Mouse (Mus musculus): ENCODE data around the gene Cilp2. TPM values are rescaled to one million over a fixed set of nuclear protein-coding genes. Genes with fewer than 3 reads are reported as not detected.

Cilp2 gene
- polyA plus RNA-seq, 1 experiment from 2014 or later, result 0.48 TPM

DNA sequence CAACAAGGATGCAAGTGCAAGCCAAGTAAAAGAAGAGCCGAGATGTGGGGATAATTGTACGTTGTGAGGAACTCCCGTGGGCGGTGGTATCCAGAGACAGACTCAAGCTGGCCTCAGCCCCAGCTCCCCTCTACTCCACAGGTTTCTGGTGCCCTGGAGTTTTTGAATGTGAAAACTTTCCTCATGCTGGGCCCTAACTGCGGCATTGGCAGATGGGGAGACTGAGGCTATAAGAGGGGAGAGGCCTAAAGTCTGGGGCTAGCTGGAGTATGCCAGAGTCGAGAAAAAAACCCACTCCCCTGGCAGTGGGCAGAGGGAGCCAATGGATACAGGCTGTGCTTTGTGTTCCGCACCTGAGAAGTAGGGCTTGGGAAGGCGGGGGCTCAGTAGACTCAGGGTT lies 16.6 kb upstream of the Cilp2 start:
- 70% methylated on average over 8 of the region's 8 CpGs for WGBS

DNA sequence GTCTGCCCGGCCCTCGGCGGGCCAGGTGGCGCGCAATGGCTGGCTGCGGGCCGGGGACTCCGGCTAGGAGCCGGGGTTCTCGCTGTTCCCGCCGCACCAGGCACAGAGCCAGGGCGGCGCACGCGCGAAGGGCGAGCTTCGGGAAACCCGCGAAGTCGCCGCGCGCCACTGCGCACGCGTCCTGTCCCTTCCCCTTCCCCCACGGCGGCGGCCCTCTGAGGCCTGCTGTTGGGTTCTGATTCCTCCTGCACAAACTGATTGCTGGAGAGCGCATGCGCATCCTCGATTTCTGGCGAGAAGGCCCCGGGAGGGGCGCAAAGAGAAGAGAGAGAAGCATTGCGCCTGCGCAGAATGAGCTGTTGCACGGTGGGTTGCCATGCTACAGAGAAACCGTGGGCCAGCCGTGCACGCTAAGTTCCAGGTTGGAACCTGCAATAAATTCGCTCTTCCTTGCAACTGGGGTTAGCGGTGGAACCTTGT lies 15.6 kb upstream of the Cilp2 start:
- DNase-seq (ENCODE audit: low spot score) (peak; percentile 98), ATAC-seq (replicated peaks; ENCODE audit: low FRiP score) (peak; percentile 86)
- no peaks in the 10 kb centered on the region for H3K9me3 ChIP-seq (ENCODE audit: control insufficient read depth, low read length)
- peak overlapping the region; percentile 88 for H3K9ac ChIP-seq (ENCODE audit: low read depth, low read length)
- H3K27me3 ChIP-seq (replicated peaks; ENCODE audit: control insufficient read depth, insufficient read depth, low read length), result no peaks in the 10 kb centered on the region
- WGBS, result under 1% methylated on average over 45 of the region's 45 CpGs
- H3K4me1 ChIP-seq (replicated peaks; ENCODE audit: control insufficient read depth, insufficient read depth, low read length), result peaks cover 19% of the 10 kb centered on the region
- peaks cover 7% of the 10 kb centered on the region; the same call in 1 of the 2 replicates for H3K36me3 ChIP-seq (ENCODE audit: control insufficient read depth, insufficient read depth, low read length)
- H3K27ac ChIP-seq (ENCODE audit: low read depth, low read length), result peak overlapping the region; percentile 98
- H3K4me2 ChIP-seq, result peak overlapping the region; percentile 96
- peak overlapping the region; percentile 84 for H3K4me3 ChIP-seq (ENCODE audit: low read depth, low read length)

More for the DNA sequence above, 16.6 kb upstream of the Cilp2 start:
- ATAC-seq (replicated peaks; ENCODE audit: low FRiP score) (no peak), DNase-seq (ENCODE audit: low spot score) (no peak)
- H3K27me3 ChIP-seq (replicated peaks; ENCODE audit: control insufficient read depth, insufficient read depth, low read length), result no peaks in the 10 kb centered on the region
- peak overlapping the region; percentile 88; the same call in 1 of the 2 replicates for H3K9ac ChIP-seq (ENCODE audit: low read depth, low read length)
- no peak overlapping the region for H3K27ac ChIP-seq (ENCODE audit: low read depth, low read length)
- H3K36me3 ChIP-seq (ENCODE audit: control insufficient read depth, insufficient read depth, low read length), result peaks cover 4% of the 10 kb centered on the region; the same call in 1 of the 2 replicates
- peak overlapping the region; percentile 96 for H3K4me2 ChIP-seq
- no peaks in the 10 kb centered on the region for H3K9me3 ChIP-seq (ENCODE audit: control insufficient read depth, low read length)
- peak overlapping the region; percentile 84 for H3K4me3 ChIP-seq (ENCODE audit: low read depth, low read length)
- peaks cover 16% of the 10 kb centered on the region for H3K4me1 ChIP-seq (replicated peaks; ENCODE audit: control insufficient read depth, insufficient read depth, low read length)

DNA sequence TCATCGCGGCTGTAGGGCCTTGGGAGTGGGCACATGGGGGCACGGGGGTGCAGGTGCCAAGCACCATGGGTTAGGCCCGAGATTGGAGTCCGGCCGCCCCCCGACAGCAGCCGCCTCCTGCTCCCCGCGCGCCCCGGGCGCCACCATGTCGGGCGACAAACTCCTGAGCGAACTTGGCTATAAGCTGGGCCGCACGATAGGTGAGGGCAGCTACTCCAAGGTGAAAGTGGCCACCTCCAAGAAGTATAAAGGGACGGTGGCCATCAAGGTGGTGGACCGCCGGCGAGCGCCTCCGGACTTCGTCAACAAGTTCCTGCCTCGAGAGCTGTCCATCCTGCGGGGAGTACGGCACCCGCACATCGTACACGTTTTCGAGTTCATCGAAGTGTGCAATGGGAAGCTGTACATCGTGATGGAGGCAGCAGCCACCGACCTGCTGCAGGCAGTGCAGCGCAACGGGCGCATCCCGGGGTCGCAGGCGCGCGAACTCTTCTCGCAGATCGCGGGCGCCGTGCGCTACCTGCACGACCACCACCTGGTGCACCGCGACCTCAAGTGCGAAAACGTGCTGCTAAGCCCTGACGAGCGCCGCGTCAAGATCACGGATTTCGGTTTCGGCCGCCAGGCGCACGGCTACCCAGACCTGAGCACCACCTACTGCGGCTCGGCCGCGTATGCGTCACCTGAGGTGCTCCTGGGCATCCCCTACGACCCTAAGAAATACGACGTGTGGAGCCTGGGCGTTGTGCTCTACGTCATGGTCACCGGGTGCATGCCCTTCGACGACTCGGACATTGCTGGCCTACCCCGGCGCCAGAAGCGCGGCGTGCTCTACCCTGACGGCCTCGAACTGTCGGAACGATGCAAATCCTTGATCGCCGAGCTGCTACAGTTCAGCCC lies 14.9 kb upstream of the Cilp2 start, which contains the start of the genes Tssk6, Ndufa13 and Yjefn3:
Gene Tssk6, plus strand, starts transcription at position 22 of the 900 bp plus-strand sequence.
Gene Ndufa13, minus strand, starts transcription at position 396 of the 900 bp plus-strand sequence.
Gene Yjefn3, minus strand, starts transcription at position 550 of the 900 bp plus-strand sequence.
- peak within 1 kb of the TSS; percentile 84 for H3K4me3 ChIP-seq (ENCODE audit: low read depth, low read length)
- H3K9ac ChIP-seq (ENCODE audit: low read depth, low read length), result peak within 1 kb of the TSS; percentile 88
- ATAC-seq (replicated peaks; ENCODE audit: low FRiP score), result peak; percentile 32
- H3K4me2 ChIP-seq, result peak within 1 kb of the TSS; percentile 96
- H3K27ac ChIP-seq (ENCODE audit: low read depth, low read length), result peak within 1 kb of the TSS; percentile 98
- H3K27me3 ChIP-seq (replicated peaks; ENCODE audit: control insufficient read depth, insufficient read depth, low read length), result no peaks in the 10 kb centered on the region
- peak; percentile 62 for DNase-seq (ENCODE audit: low spot score)
- H3K9me3 ChIP-seq (ENCODE audit: control insufficient read depth, low read length), result no peaks in the 10 kb centered on the region
- WGBS, result 4% methylated on average over 89 of the region's 89 CpGs
- peaks cover 22% of the 10 kb centered on the region for H3K4me1 ChIP-seq (replicated peaks; ENCODE audit: control insufficient read depth, insufficient read depth, low read length)
- H3K36me3 ChIP-seq (ENCODE audit: control insufficient read depth, insufficient read depth, low read length), result peaks cover 11% of the 10 kb centered on the region; the same call in 1 of the 2 replicates

DNA sequence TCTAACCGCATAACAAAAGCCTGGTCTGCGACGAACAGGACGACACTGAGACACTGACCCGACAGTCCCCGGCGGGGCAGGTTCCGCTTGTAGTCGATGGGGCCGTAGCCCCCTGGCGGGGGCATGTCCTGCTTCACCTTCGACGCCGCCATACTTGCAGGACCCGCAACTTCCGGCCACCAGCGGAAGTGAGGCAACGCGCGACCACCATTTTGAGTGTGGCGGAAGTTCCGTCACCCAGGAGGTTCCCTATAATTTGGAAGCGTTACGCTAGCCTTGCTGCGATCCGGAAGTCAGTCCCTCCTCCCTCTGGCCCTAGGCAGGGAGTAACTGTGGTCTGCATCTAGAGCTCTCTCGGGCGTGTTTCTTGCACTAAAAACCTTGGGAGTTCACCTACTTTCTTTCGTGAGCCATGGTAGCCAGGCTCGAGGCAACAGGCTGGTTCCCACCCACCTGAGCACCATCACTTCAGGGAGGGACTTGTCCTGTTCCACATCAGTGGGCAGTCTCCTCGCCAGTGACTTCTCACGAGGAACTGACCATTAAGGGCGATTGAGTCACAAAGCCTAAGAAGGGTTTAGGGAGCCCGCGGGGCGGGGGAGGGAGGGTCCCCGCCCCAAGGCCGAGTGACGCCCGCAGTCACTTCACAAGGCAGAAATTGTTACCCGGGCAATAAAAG lies 14.1 kb upstream of the Cilp2 start:
- ATAC-seq (replicated peaks; ENCODE audit: low FRiP score) (peak; percentile 77), DNase-seq (ENCODE audit: low spot score) (peak; percentile 99)
- Histone ChIP-seq H3K36me3 (ENCODE audit: control insufficient read depth, insufficient read depth, low read length) (peaks cover 14% of the 10 kb centered on the region), H3K27ac (ENCODE audit: low read depth, low read length) (peak overlapping the region; percentile 98), H3K27me3 (replicated peaks; ENCODE audit: control insufficient read depth, insufficient read depth, low read length) (no peaks in the 10 kb centered on the region), H3K4me2 (peak overlapping the region; percentile 96), H3K9ac (ENCODE audit: low read depth, low read length) (peak overlapping the region; percentile 88), H3K4me3 (ENCODE audit: low read depth, low read length) (peak overlapping the region; percentile 84), H3K9me3 (ENCODE audit: control insufficient read depth, low read length) (no peaks in the 10 kb centered on the region), H3K4me1 (replicated peaks; ENCODE audit: control insufficient read depth, insufficient read depth, low read length) (peaks cover 24% of the 10 kb centered on the region)
- WGBS, result 2% methylated on average over 41 of the region's 41 CpGs

DNA sequence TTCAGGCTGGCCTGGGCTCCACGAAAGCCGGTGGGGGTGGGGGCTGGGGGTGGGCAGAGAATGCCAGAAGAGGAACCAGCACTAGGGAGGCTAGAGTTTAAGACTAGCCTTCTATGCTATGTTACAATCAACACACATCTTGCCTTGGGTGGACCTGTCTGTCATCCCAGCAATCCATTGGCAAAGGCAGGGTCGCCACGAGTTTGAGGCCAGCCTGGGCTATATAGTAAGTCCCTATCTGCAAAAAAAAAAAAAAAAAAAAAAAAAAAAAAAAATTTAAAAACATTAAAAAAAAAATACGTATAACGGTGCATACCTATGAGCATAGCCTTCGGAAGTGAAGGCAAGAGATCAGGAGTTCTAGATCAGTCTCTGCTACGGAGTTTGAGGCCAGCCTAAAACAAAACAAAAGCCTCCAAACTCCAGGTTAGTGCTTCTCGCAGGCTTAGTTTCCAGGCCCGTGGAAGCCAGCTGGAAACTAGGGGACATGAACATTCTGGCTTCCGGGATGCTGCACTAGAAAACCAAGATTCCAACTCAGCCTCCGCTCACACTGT lies 13.5 kb upstream of the Cilp2 start:
- Histone ChIP-seq H3K9me3 (ENCODE audit: control insufficient read depth, low read length) (no peaks in the 10 kb centered on the region), H3K4me3 (ENCODE audit: low read depth, low read length) (peak overlapping the region; percentile 84), H3K4me1 (replicated peaks; ENCODE audit: control insufficient read depth, insufficient read depth, low read length) (peaks cover 24% of the 10 kb centered on the region), H3K9ac (ENCODE audit: low read depth, low read length) (peak overlapping the region; percentile 88), H3K27me3 (replicated peaks; ENCODE audit: control insufficient read depth, insufficient read depth, low read length) (no peaks in the 10 kb centered on the region), H3K36me3 (ENCODE audit: control insufficient read depth, insufficient read depth, low read length) (peaks cover 15% of the 10 kb centered on the region), H3K27ac (ENCODE audit: low read depth, low read length) (peak overlapping the region; percentile 98), H3K4me2 (peak overlapping the region; percentile 96)
- WGBS, result 13% methylated on average over 12 of the region's 12 CpGs
- ATAC-seq (replicated peaks; ENCODE audit: low FRiP score), result no peak; the same call in 1 of the 2 replicates
- DNase-seq (ENCODE audit: low spot score), result no peak

DNA sequence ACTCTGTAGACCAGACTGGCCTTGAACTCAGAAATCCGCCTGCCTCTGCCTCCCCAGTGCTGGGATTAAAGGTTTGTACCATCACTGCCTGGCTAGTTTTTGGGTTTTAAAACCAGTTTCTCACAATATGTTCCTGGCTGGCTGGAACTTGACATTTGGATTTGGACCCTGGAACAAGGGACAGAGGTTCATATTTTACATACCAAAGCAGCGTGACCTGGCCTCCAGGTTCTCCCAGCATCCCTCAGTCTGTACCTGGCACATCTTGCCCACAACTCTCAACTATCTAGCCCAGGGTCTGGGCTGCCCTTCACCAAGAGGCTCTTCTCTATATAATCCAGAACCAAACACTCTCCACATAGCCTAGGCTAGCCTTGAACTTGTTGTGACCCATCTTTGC lies 12.4 kb upstream of the Cilp2 start:
- Histone ChIP-seq H3K27me3 (replicated peaks; ENCODE audit: control insufficient read depth, insufficient read depth, low read length) (no peaks in the 10 kb centered on the region), H3K27ac (ENCODE audit: low read depth, low read length) (no peak overlapping the region), H3K9me3 (ENCODE audit: control insufficient read depth, low read length) (no peaks in the 10 kb centered on the region), H3K4me2 (peak overlapping the region; percentile 96), H3K4me1 (replicated peaks; ENCODE audit: control insufficient read depth, insufficient read depth, low read length) (peaks cover 26% of the 10 kb centered on the region), H3K36me3 (ENCODE audit: control insufficient read depth, insufficient read depth, low read length) (peaks cover 19% of the 10 kb centered on the region), H3K4me3 (ENCODE audit: low read depth, low read length) (peak overlapping the region; percentile 84; the same call in 1 of the 2 replicates), H3K9ac (ENCODE audit: low read depth, low read length) (peak overlapping the region; percentile 88; the same call in 1 of the 2 replicates)
- WGBS, result 86% methylated on average over 2 of the region's 2 CpGs
- DNase-seq (ENCODE audit: low spot score) (no peak), ATAC-seq (replicated peaks; ENCODE audit: low FRiP score) (no peak)

DNA sequence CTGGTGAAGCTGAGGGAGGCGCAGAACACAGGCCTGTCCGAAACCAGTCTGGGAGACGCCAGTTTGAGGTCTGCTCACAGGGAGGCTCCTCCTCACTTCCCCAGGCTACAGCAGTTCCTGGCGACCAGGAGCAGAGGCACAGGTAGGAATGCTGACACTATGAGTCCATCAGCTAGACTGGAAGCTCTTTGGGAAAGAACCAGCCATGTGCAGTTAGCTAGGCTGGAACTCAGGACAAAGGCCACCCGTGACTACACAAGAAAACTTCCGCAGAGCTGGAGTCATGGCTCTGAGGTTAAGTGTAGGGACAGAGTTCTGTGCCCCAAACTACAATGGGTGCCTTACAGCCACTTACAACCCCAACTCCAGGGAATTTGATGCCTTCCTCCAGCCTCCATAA lies 10.4 kb upstream of the Cilp2 start:
- ATAC-seq (replicated peaks; ENCODE audit: low FRiP score), result no peak
- Histone ChIP-seq H3K9ac (ENCODE audit: low read depth, low read length) (no peak overlapping the region), H3K27ac (ENCODE audit: low read depth, low read length) (peak overlapping the region; percentile 32; the same call in 1 of the 2 replicates), H3K4me3 (ENCODE audit: low read depth, low read length) (no peak overlapping the region), H3K9me3 (ENCODE audit: control insufficient read depth, low read length) (no peaks in the 10 kb centered on the region), H3K36me3 (ENCODE audit: control insufficient read depth, insufficient read depth, low read length) (peaks cover 28% of the 10 kb centered on the region), H3K4me2 (no peak overlapping the region; the same call in 1 of the 2 replicates), H3K27me3 (replicated peaks; ENCODE audit: control insufficient read depth, insufficient read depth, low read length) (no peaks in the 10 kb centered on the region), H3K4me1 (replicated peaks; ENCODE audit: control insufficient read depth, insufficient read depth, low read length) (peaks cover 20% of the 10 kb centered on the region)
- DNase-seq (ENCODE audit: low spot score), result no peak
- WGBS, result 91% methylated on average over 6 of the region's 6 CpGs
